ENCODE assay signal across 24 mouse cellular contexts in genomic region chr12:78118131-78118530, GRCm38 (mm10).
DNase-seq lines count a peak whose midpoint lies in the region; ATAC-seq and TF ChIP-seq lines count a peak whose summit lies in the region.
"Had no signal": no experiment of that assay in that cellular context is flagged by ENCODE, and none has a peak within 500 bp of the region (broad histone marks: within the 10 kb centered on the region; RNA-seq: fewer than 3 reads in every experiment).

No protein-coding gene starts in this region.

- peak; percentile 12 for DNase-seq in heart, adult 11 months
- DNase-seq in heart, adult 8-10 months (ENCODE audit: low spot score): no peak
- DNase-seq in kidney, postnatal 25 days: no peak
- DNase-seq in kidney, postnatal 14 days: peak; percentile 19
- DNase-seq in kidney, adult 2 months: no peak
- no peak for DNase-seq in MN1 (ENCODE audit: low spot score)
- DNase-seq: adrenal gland, postnatal 10 days; adrenal gland, postnatal 36 days; cerebellum, adult 18-20 months; cerebellum, adult 9-10 months; cerebellum, postnatal 14 days; gastrocnemius, postnatal 10 days; gastrocnemius, postnatal 36 days; heart, postnatal 10 days; heart, postnatal 36 days had no signal

- no peaks in the 10 kb centered on the region for H3K4me1 ChIP-seq in kidney, embryonic 16.5 days (ENCODE audit: insufficient read depth, low read length)
- H3K4me1 ChIP-seq in kidney, adult 2 months (ENCODE audit: control insufficient read depth, insufficient read depth, low read length): peaks cover 8% of the 10 kb centered on the region
- H3K4me1 ChIP-seq: forebrain, embryonic 10.5 days; forebrain, embryonic 13.5 days; heart, embryonic 12.5 days; hindbrain, embryonic 10.5 days; hindbrain, embryonic 13.5 days had no signal

- peak; percentile 65 for ATAC-seq in kidney, embryonic 16.5 days (ENCODE audit: low FRiP score, low TSS enrichment)
- ATAC-seq: forebrain, embryonic 13.5 days; forebrain, embryonic 16.5 days; Patski had no signal

- H3K4me2 ChIP-seq in kidney, embryonic 16.5 days (replicated peaks; ENCODE audit: low read depth, low read length): no peak overlapping the region
- H3K4me2 ChIP-seq: forebrain, embryonic 13.5 days; heart, embryonic 12.5 days; heart, embryonic 15.5 days; hindbrain, embryonic 13.5 days had no signal

- H3K27ac ChIP-seq in kidney, embryonic 16.5 days (ENCODE audit: low read length): no peak overlapping the region
- H3K27ac ChIP-seq in kidney, adult 2 months (ENCODE audit: insufficient read depth, low read depth, low read length): no peak overlapping the region
- H3K27ac ChIP-seq: forebrain, embryonic 10.5 days; forebrain, embryonic 13.5 days; heart, embryonic 15.5 days; hindbrain, embryonic 10.5 days; hindbrain, embryonic 13.5 days had no signal

- H3K36me3 ChIP-seq in kidney, embryonic 16.5 days (ENCODE audit: insufficient read depth, low read length): no peaks in the 10 kb centered on the region
- no peaks in the 10 kb centered on the region for H3K36me3 ChIP-seq in kidney, adult 2 months (ENCODE audit: control insufficient read depth, insufficient read depth, low read length)
- H3K36me3 ChIP-seq: forebrain, embryonic 10.5 days; heart, embryonic 12.5 days; heart, embryonic 15.5 days; hindbrain, embryonic 10.5 days; hindbrain, embryonic 13.5 days had no signal

- no peak overlapping the region for H3K9ac ChIP-seq in kidney, embryonic 16.5 days (replicated peaks; ENCODE audit: low read length)
- H3K9ac ChIP-seq: forebrain, embryonic 13.5 days; heart, embryonic 12.5 days; heart, embryonic 15.5 days; hindbrain, embryonic 13.5 days had no signal

- H3K27me3 ChIP-seq in kidney, embryonic 16.5 days (ENCODE audit: insufficient read depth, low read length): no peaks in the 10 kb centered on the region
- no peaks in the 10 kb centered on the region for H3K27me3 ChIP-seq in kidney, adult 2 months (replicated peaks; ENCODE audit: control insufficient read depth, insufficient read depth, low read length)
- H3K27me3 ChIP-seq: forebrain, embryonic 13.5 days; heart, embryonic 12.5 days; heart, embryonic 15.5 days; hindbrain, embryonic 13.5 days had no signal

- no peak for TF ChIP-seq CTCF in kidney, adult 2 months (conservative IDR thresholded peaks at IDR 0.05; ENCODE audit: insufficient read depth, insufficient read length, low read depth, low read length)

- 51% methylated on average over 1 of the region's 1 CpGs for WGBS in kidney, embryonic 16.5 days
- 43% methylated on average over 1 of the region's 1 CpGs for WGBS in kidney, adult 2 months

- H3K4me3 ChIP-seq in kidney, embryonic 16.5 days (ENCODE audit: low read length): no peak overlapping the region
- no peak overlapping the region for H3K4me3 ChIP-seq in kidney, adult 2 months (ENCODE audit: insufficient read depth, low read depth, low read length)
- H3K4me3 ChIP-seq: forebrain, embryonic 10.5 days; forebrain, embryonic 13.5 days; heart, embryonic 12.5 days; heart, embryonic 15.5 days; hindbrain, embryonic 10.5 days; hindbrain, embryonic 13.5 days had no signal

- no peak for TF ChIP-seq POLR2A in kidney, adult 2 months (IDR thresholded peaks at IDR 0.05; ENCODE audit: low read depth, low read length)

- H3K9me3 ChIP-seq in kidney, embryonic 16.5 days (ENCODE audit: low read length): no peaks in the 10 kb centered on the region
- H3K9me3 ChIP-seq: forebrain, embryonic 10.5 days; forebrain, embryonic 13.5 days; heart, embryonic 12.5 days; heart, embryonic 15.5 days; hindbrain, embryonic 10.5 days; hindbrain, embryonic 13.5 days had no signal

Comparison
In these comparisons a context has a peak if more than half of its experiments do, and no peak if none do; other contexts are left out.
1. DNase-seq: peak in heart, adult 11 months (single experiment) and kidney, postnatal 14 days (single experiment); none in heart, adult 8-10 months (single experiment), kidney, postnatal 25 days (0 of 2), kidney, adult 2 months (single experiment) and MN1 (single experiment).